Mouse (Mus musculus) kidney, postnatal 0 days (tissue): ENCODE results near the gene Ddc. TPM values are rescaled to one million over a fixed set of nuclear protein-coding genes. Genes with fewer than 3 reads are reported as not detected.
A peak's percentile ranks its signal among the peaks of the same experiment; 100 is the strongest.

ENCODE experiments used
- ATAC-seq: fragments of 200-750 bp; cut with Nextera tagmentation; replicated peaks from 2 replicates; pipeline ENCODE4 v1.8.0; 2017; ENCODE audit warnings: low read depth, moderate number of reproducible peaks, moderate TSS enrichment, moderate library complexity; ENCODE audit not compliant: low FRiP score
- DNase-seq: peaks from one replicate; pipeline ENCODE4 v3.0.0-alpha.2; 2016; ENCODE audit warnings: low spot score
- H3K27ac ChIP-seq: fragments of 300-500 bp; sonication (generic); 2 replicates; pipeline ENCODE4 v1.5.1; 2014; ENCODE audit warnings: mild to moderate bottlenecking
- H3K27me3 ChIP-seq: fragments of 300-500 bp; sonication (generic); 2 replicates; pipeline ENCODE4 v1.6.1; 2014; ENCODE audit warnings: low read length, mixed read lengths; ENCODE audit not compliant: insufficient read depth
- H3K36me3 ChIP-seq: fragments of 300-500 bp; sonication (generic); 2 replicates; pipeline ENCODE4 v1.6.1; 2014; ENCODE audit warnings: low read length, mixed read lengths; ENCODE audit not compliant: insufficient read depth
- H3K4me1 ChIP-seq: fragments of 300-500 bp; sonication (generic); replicated peaks from 2 replicates; pipeline ENCODE4 v1.6.1; 2014; ENCODE audit warnings: antibody characterized with exemption, low read length, mixed read lengths; ENCODE audit not compliant: insufficient read depth
- H3K4me2 ChIP-seq: fragments of 300-500 bp; sonication (generic); 2 replicates; pipeline ENCODE4 v1.6.1; 2014; ENCODE audit warnings: mild to moderate bottlenecking, low read length, moderate library complexity, mixed read lengths
- H3K4me3 ChIP-seq: fragments of 300-500 bp; sonication (generic); replicated peaks from 2 replicates; pipeline ENCODE4 v1.5.1; 2014; ENCODE audit warnings: low read depth, low read length
- H3K9ac ChIP-seq: fragments of 300-500 bp; sonication (generic); 2 replicates; pipeline ENCODE4 v1.6.1; 2014; ENCODE audit warnings: low read depth, low read length
- H3K9me3 ChIP-seq: fragments of 300-500 bp; sonication (generic); replicated peaks from 2 replicates; pipeline ENCODE4 v1.6.1; 2016; ENCODE audit warnings: low read length, inconsistent platforms, mixed read lengths
- CTCF ChIP-seq: IDR thresholded peaks from 2 replicates; pipeline ENCODE4 v1.5.1; 2016; ENCODE audit warnings: antibody characterized with exemption, low read depth, mild to moderate bottlenecking, moderate library complexity
- WGBS: fragments of 180-500 bp; shearing (Covaris S2); extraction: QIAGEN DNeasy Blood & Tissue Kit; methylation state at CpG from one replicate; pipeline ENCODE4 v1.1.7; 2014; 5-methylcytosine and 5-hydroxymethylcytosine counted together
- polyA plus RNA-seq: library from polyadenylated mRNA; unstranded; fragments of >200 nt; fragmentation: Nextera tagmentation; extraction: Ambion mirVana; gene quantifications from 2 replicates; pipeline ENCODE4 v1.2.1, GENCODE M21; 2015

The Ddc gene
- polyA plus RNA-seq, 1 experiment from 2014 or later, result 17.4 TPM

- ATAC-seq (no peak), DNase-seq (no peak)
- H3K9me3 ChIP-seq, result no peaks in the 10 kb centered on the region
- no peak overlapping the region for H3K27ac ChIP-seq
- H3K4me3 ChIP-seq, result no peak overlapping the region
- no peaks in the 10 kb centered on the region for H3K27me3 ChIP-seq
- H3K4me2 ChIP-seq, result no peak overlapping the region
- H3K4me1 ChIP-seq, result peaks cover 22% of the 10 kb centered on the region
- H3K9ac ChIP-seq, result no peak overlapping the region
- H3K36me3 ChIP-seq, result no peaks in the 10 kb centered on the region
- WGBS, result 75% methylated on average over 6 of the region's 6 CpGs
- no peak for TF ChIP-seq CTCF
Measured at GRCm38 (mm10) chr11:11818797-11819196, 79.1 kb downstream of the Ddc start.

- DNase-seq (no peak), ATAC-seq (no peak)
- Histone ChIP-seq H3K9ac (no peak overlapping the region), H3K27ac (no peak overlapping the region), H3K4me1 (0 out of 2 replicates have a peak, but pooled peaks cover 3% of the 10 kb centered on the region), H3K36me3 (no peaks in the 10 kb centered on the region), H3K4me2 (no peak overlapping the region), H3K27me3 (no peaks in the 10 kb centered on the region), H3K9me3 (no peaks in the 10 kb centered on the region), H3K4me3 (no peak overlapping the region)
- TF ChIP-seq CTCF, result no peak
- 83% methylated on average over 3 of the region's 3 CpGs for WGBS
Measured at GRCm38 (mm10) chr11:11815737-11816136, 82.2 kb downstream of the Ddc start.

- WGBS, result 24% methylated on average over 9 of the region's 9 CpGs
- H3K4me2 ChIP-seq, result peak overlapping the region; percentile 31; the same call in 1 of the 2 replicates
- H3K9ac ChIP-seq, result no peak overlapping the region
- ATAC-seq (no peak), DNase-seq (peak; percentile 88)
- TF ChIP-seq CTCF, result peak; percentile 93
- H3K4me1 ChIP-seq, result peaks cover 4% of the 10 kb centered on the region; the same call in 1 of the 2 replicates
- no peak overlapping the region for H3K4me3 ChIP-seq
- H3K9me3 ChIP-seq, result no peaks in the 10 kb centered on the region
- no peaks in the 10 kb centered on the region for H3K27me3 ChIP-seq
- no peak overlapping the region for H3K27ac ChIP-seq
- no peaks in the 10 kb centered on the region for H3K36me3 ChIP-seq
Measured at GRCm38 (mm10) chr11:11811906-11812480, 86.0 kb downstream of the Ddc start.

- ATAC-seq (peak; percentile 12; the same call in 1 of the 2 replicates), DNase-seq (peak; percentile 62)
- peaks cover 4% of the 10 kb centered on the region; the same call in 1 of the 2 replicates for H3K4me1 ChIP-seq
- 0 out of 2 replicates have a peak, but pooled peaks cover 3% of the 10 kb centered on the region for H3K36me3 ChIP-seq
- peak overlapping the region; percentile 99 for H3K27ac ChIP-seq
- TF ChIP-seq CTCF, result no peak
- WGBS, result 6% methylated on average over 11 of the region's 11 CpGs
- H3K9ac ChIP-seq, result peak overlapping the region; percentile 72
- no peaks in the 10 kb centered on the region for H3K9me3 ChIP-seq
- H3K4me2 ChIP-seq, result peak overlapping the region; percentile 85
- peak overlapping the region; percentile 64 for H3K4me3 ChIP-seq
- no peaks in the 10 kb centered on the region for H3K27me3 ChIP-seq
Measured at GRCm38 (mm10) chr11:11809404-11810175, 88.4 kb downstream of the Ddc start.

GRCm38 (mm10) chr11:11808820-11809403 is 89.0 kb downstream of the Ddc start, which contains the start of gene Fignl1:
Fignl1 (minus strand) TSS chr11:11808962.
- Histone ChIP-seq H3K9me3 (no peaks in the 10 kb centered on the region), H3K27me3 (no peaks in the 10 kb centered on the region), H3K4me2 (peak within 1 kb of the TSS; percentile 85), H3K4me3 (peak within 1 kb of the TSS; percentile 64), H3K9ac (peak within 1 kb of the TSS; percentile 72), H3K36me3 (0 out of 2 replicates have a peak, but pooled peaks cover 3% of the 10 kb centered on the region), H3K4me1 (peaks cover 4% of the 10 kb centered on the region; the same call in 1 of the 2 replicates), H3K27ac (peak within 1 kb of the TSS; percentile 99)
- peak; percentile 40; the same call in 1 of the 2 replicates for TF ChIP-seq CTCF
- ATAC-seq (peak; percentile 97), DNase-seq (peak; percentile 98)
- WGBS, result under 1% methylated on average over 53 of the region's 53 CpGs
